Mouse (Mus musculus): ENCODE results near the gene Castor1.

Gene Castor1

GRCm38 (mm10) chr11:4228463-4228862 is 10.4 kb downstream of the Castor1 start:
- intact Hi-C loops (cut with DNase I), result loop anchor here (10.0 kb wide), 1 partner anchor 196 kb away; no protein-coding TSS in a partner anchor

GRCm38 (mm10) chr11:4229841-4230240 is 11.8 kb downstream of the Castor1 start:
- intact Hi-C loops (cut with DNase I), result loop anchor here (10.0 kb wide), 1 partner anchor 195 kb away; no protein-coding TSS in a partner anchor

- intact Hi-C loops (cut with DNase I), result no loop called here
These were observed 13.4 kb downstream of the Castor1 start for GRCm38 (mm10) chr11:4231435-4231834.

GRCm38 (mm10) chr11:4232644-4233043 is 14.6 kb downstream of the Castor1 start:
- intact Hi-C loops (cut with DNase I), result no loop called here

- intact Hi-C loops (cut with DNase I), result no loop called here
These were observed 17.1 kb downstream of the Castor1 start for GRCm38 (mm10) chr11:4235052-4235655.

- intact Hi-C loops (cut with DNase I), result no loop called here
These were observed 17.9 kb downstream of the Castor1 start, which contains the start of gene Osm for GRCm38 (mm10) chr11:4235665-4236545. TSS of gene Osm (plus strand) at chr11:4236420.

- intact Hi-C loops (cut with DNase I), result no loop called here
These were observed 18.6 kb downstream of the Castor1 start for GRCm38 (mm10) chr11:4236546-4237067.

- intact Hi-C loops (cut with DNase I), result no loop called here
These were observed 19.4 kb downstream of the Castor1 start for GRCm38 (mm10) chr11:4237389-4237912.

- intact Hi-C loops (cut with DNase I), result no loop called here
These were observed 20.1 kb downstream of the Castor1 start for GRCm38 (mm10) chr11:4238167-4238566.

- intact Hi-C loops (cut with DNase I), result no loop called here
These were observed 21.7 kb downstream of the Castor1 start for GRCm38 (mm10) chr11:4239691-4240090.

GRCm38 (mm10) chr11:4240151-4240550 is 22.1 kb downstream of the Castor1 start:
- intact Hi-C loops (cut with DNase I), result no loop called here

- intact Hi-C loops (cut with DNase I), result no loop called here
These were observed 23.2 kb downstream of the Castor1 start for GRCm38 (mm10) chr11:4241180-4241579.

- intact Hi-C loops (cut with DNase I), result no loop called here
These were observed 28.1 kb downstream of the Castor1 start for GRCm38 (mm10) chr11:4246126-4246525.

GRCm38 (mm10) chr11:4246623-4247022 is 28.6 kb downstream of the Castor1 start:
- intact Hi-C loops (cut with DNase I), result no loop called here

- intact Hi-C loops (cut with DNase I), result no loop called here
These were observed 29.4 kb downstream of the Castor1 start for GRCm38 (mm10) chr11:4247201-4247959.

- intact Hi-C loops (cut with DNase I), result no loop called here
These were observed 31.1 kb downstream of the Castor1 start for GRCm38 (mm10) chr11:4249151-4249550.

- intact Hi-C loops (cut with DNase I), result no loop called here
These were observed 32.3 kb downstream of the Castor1 start for GRCm38 (mm10) chr11:4250290-4250689.

GRCm38 (mm10) chr11:4251376-4251775 is 33.4 kb downstream of the Castor1 start:
- intact Hi-C loops (cut with DNase I), result no loop called here

GRCm38 (mm10) chr11:4252886-4253285 is 34.9 kb downstream of the Castor1 start:
- intact Hi-C loops (cut with DNase I), result no loop called here

GRCm38 (mm10) chr11:4256846-4257607 is 39.0 kb downstream of the Castor1 start, which contains the start of gene Lif:
TSS of gene Lif (plus strand) at chr11:4257557.
- intact Hi-C loops (cut with DNase I), result no loop called here

All from adrenal gland (tissue).